Mouse (Mus musculus) liver, adult (tissue): ENCODE measurements at regions not wholly inside any gene's neighbourhood (a gene's known extent, or its start where the extent isn't known, plus 50 kb on each side); places are given as distances from the start of the nearest gene placed in this dataset.

Experiments
- GATA4 ChIP-seq: IDR thresholded peaks from 2 replicates; pipeline ENCODE4 v1.6.1; 2014; ENCODE audit warnings: mild to moderate bottlenecking, low read length; ENCODE audit not compliant: insufficient replicate concordance

DNA sequence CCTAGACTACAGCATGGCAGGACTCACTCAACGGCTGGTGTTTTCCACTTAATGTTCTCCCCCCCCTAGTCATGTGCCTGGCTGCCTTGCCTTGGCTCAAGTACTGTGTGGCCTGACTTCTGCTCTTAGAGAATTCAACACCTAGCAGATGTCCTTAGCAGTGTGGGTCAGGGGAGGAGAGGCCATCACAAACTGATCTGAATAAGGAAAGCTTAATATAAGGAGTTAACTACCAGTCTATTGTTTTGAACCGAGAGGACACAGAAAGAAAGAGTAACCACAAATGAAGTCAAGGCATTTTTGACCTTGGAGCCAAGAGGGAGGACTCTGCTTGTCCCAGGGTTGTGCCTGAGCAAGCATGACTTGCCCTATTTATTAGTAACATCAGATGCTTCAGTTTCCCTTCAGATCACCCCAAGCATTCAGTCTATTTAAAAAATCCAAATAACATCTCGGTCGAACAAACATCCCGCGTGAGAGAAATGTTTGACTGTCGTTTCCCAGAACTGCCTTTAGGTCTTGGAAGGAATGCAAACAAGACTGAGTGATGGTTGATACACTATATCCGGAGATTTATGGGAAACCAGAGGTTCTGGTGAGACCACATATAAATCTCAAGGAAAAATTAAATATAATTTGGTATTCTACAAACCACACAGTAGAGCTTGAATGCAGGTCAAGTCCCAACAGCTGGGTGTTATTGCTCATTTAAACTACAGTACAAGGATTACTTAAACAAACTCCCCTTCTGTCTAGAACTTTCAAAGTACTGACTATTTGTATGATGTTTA, 58.0 kb upstream of the Map4k3 start:
- TF ChIP-seq GATA4, result no peak

DNA sequence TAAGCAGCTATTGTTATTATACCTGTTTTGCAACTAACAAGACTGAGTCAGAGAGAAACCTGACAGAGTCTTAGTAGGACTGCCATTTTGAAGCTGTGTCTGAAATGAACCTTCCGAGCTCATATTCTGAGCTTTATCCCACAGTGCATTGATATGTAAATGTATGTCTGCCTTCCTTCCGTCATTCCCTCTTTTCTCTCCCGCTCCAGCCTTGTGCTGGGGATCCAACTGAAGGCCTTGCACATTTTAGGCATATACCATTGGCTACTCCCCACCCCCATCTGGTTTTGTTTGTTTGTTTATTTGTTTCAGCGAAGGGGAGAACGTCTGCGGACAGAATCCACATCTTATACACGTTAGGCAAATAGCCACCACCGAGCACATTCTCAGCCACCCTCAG, 57.2 kb upstream of the Map4k3 start:
- TF ChIP-seq GATA4, result no peak

DNA sequence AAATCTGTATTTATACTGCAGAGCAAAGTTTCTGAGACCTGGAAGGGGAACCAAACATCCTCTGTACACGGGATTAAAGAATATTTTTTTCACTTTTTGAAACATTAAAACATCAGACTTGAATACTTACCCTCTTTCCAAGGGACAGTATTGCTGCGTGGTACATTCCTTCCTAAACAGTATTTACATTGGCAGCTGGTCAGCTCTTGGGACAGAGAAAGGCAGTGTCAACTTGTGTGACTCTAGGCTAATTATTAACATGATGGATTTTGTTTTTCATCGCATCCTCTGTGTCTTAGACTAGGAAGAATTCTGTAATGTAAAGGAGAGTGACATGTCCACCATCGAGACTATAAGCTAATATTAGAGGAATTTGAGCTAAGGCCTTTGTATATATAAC, 56.8 kb upstream of the Map4k3 start:
- TF ChIP-seq GATA4, result no peak

DNA sequence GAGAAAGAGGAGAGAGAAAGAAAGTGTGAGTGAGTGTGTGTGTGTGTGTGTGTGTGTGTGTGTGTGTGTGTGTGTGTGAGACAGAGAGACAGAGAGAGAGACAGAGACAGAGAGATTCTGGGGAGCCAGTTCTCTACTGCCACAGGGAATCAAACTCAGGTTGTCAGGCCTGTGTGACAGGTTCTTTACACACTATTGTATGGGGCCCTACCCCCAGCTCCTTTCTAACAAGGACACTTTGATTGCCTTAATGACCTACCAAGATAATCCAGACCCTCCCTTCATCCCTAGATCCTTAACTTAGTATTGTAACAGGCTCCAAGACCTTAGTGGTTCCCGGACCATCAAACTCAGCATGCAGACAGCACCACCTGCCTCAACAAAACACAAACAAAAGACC, 53.9 kb upstream of the Map4k3 start:
- no peak for TF ChIP-seq GATA4

DNA sequence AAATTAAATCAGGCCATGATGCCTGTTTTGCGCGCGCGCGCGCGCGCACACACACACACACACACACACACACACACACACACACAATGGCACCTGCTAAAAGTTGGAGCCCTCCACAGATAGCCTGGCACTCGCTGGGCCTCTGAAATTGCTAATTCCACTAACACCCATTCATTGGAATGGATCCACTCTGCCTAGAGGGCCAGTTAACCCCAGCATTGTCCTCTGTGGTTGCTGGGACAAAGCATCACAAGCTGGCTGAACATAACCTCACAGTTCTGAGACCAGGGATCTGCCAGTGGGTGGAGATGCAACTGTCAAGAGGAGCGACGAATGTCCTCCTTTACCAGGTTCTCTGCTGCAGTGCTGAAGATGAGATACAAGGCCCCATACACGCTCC, 53.3 kb upstream of the Map4k3 start:
- no peak for TF ChIP-seq GATA4

DNA sequence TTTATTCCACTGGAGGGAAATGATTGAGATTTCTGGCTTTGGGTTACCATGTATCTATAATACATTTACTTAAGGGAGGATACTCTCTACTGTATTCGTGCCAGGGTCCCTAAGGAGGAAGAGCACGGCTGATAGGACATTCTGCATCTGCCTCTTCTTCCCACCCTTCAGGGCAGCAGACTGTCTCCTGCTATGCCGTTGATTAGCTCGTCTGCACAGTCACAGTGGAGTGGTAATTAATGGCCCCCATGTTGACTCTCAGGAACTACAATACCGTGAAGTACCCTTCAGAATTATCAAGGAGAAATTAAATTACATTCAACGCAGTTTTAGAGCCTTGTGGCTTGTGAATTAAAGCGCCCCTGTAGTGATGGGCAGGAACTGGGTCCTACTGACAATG, 52.0 kb upstream of the Map4k3 start:
- no peak for TF ChIP-seq GATA4

DNA sequence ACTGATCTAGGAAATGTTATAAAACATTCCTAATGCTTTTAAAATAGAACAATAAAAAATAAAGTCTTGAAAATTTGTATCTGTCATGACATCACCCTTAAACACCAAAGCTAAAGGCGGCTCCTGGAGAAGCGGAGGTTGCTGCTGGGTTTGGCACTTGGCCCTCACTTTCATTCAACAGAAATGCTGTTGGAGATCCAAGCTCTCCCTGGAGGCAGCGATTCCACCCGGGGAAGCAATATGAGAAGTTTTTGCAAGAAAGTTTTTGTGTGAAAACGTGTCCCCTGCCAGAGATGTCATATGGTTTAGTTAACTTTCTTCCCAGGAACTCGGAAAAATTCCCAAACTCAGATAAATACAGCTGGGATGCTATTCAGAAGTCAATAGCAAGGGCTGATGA, 51.5 kb upstream of the Map4k3 start:
- TF ChIP-seq GATA4, result no peak
